Mouse (Mus musculus): ENCODE measurements at regions not wholly inside any gene's neighbourhood (a gene's known extent, or its start where the extent isn't known, plus 50 kb on each side); places are given as distances from the start of the nearest gene placed in this dataset.

- TF ChIP-seq CHD2 (IDR thresholded peaks at IDR 0.05; ENCODE audit: low read depth, low read length) (no peak), HCFC1 (IDR thresholded peaks at IDR 0.05; ENCODE audit: borderline replicate concordance, insufficient read depth, low read length) (no peak), ZC3H11A (IDR thresholded peaks at IDR 0.05; ENCODE audit: borderline replicate concordance, low read depth, low read length) (no peak), ZNF384 (IDR thresholded peaks at IDR 0.05; ENCODE audit: low read depth, low read length) (no peak)
These were observed 483.4 kb upstream of the Kif2a start for GRCm38 (mm10) chr13:107505318-107505717.
